Mouse (Mus musculus) cerebellum, postnatal 14 days (tissue): ENCODE measurements around the gene Gm3591.
A peak's percentile ranks its signal among the peaks of the same experiment; 100 is the strongest.
"Not testable (repeated sequence)": the region's sequence is repeated elsewhere in the genome, so short reads cannot be mapped to it uniquely, and the experiment has no call there.

Experiments
- DNase-seq, 2 experiments: peaks; one replicate each; pipeline ENCODE4 v3.0.0; 2021; ENCODE audit warnings: mixed read lengths in 2 of 2

The Gm3591 gene

GRCm38 (mm10) chr14:6412382-6412781 is at the start of gene Gm3591:
Gene Gm3591 (minus strand): TSS chr14:6412482.
- not testable (repeated sequence) for DNase-seq

GRCm38 (mm10) chr14:6444511-6444910 is 32.2 kb upstream of the Gm3591 start, which contains the start of gene Gm3594:
Gene Gm3594 (minus strand): TSS chr14:6444611.
- DNase-seq = not testable (repeated sequence)

GRCm38 (mm10) chr14:6440774-6441173 is 28.5 kb upstream of the Gm3591 start:
- DNase-seq = not testable (repeated sequence)

- peak in 1 of 2 experiments; percentile 0 for DNase-seq
Measured at GRCm38 (mm10) chr14:6440206-6440605, 27.9 kb upstream of the Gm3591 start.

GRCm38 (mm10) chr14:6426766-6427165 is 14.5 kb upstream of the Gm3591 start:
- peak; percentile 36 to 46 for DNase-seq

GRCm38 (mm10) chr14:6426353-6426752 is 14.1 kb upstream of the Gm3591 start:
- DNase-seq = peak; percentile 0 to 1

GRCm38 (mm10) chr14:6390219-6390618 is 22.1 kb downstream of the Gm3591 start, which contains the start of gene Gm16440:
Gene Gm16440 (minus strand): TSS chr14:6390319.
- not testable (repeated sequence) for DNase-seq
